Comparison of ENCODE assay signal across 9 mouse cellular contexts in genomic region chr11:59732407-59733066, GRCm38 (mm10). TPM values are rescaled to one million over a fixed set of nuclear protein-coding genes. Genes with fewer than 3 reads are reported as not detected.
DNase-seq lines count a peak whose midpoint lies in the region; ATAC-seq and TF ChIP-seq lines count a peak whose summit lies in the region.
"Had no signal": no experiment of that assay in that cellular context is flagged by ENCODE, and none has a peak within 500 bp of the region (broad histone marks: within the 10 kb centered on the region; RNA-seq: fewer than 3 reads in every experiment).

No protein-coding gene starts in this region.

- peaks cover 0 to 6% of the 10 kb centered on the region in 2 experiments; a peak in 1 of 4 replicates for H3K4me1 ChIP-seq in CH12.LX (ENCODE audit: control insufficient read depth in 1 of 2, insufficient read depth in 2 of 2)

- H3K9me3 ChIP-seq in CH12.LX (replicated peaks; ENCODE audit: low read length): no peaks in the 10 kb centered on the region
- H3K9me3 ChIP-seq: megakaryocyte, embryonic 14.5 days had no signal

- no peak for TF ChIP-seq POLR2A in CH12.LX (IDR thresholded peaks at IDR 0.05; ENCODE audit: low read depth, low read length)

- intact Hi-C loops in heart, postnatal 25 days (cut with DNase I): loop anchor here (2.0 kb wide), 1 partner anchor 72 kb away; the partner anchor contains the start of gene Mprip

- DNase-seq in frontal cortex, postnatal 25 days (ENCODE audit: low spot score in 2 of 2): no peak
- DNase-seq in CH12.LX (ENCODE audit: extremely low read depth): peak; percentile 27
- DNase-seq in embryo, embryonic 10.5 days (ENCODE audit: low spot score): peak; percentile 23
- DNase-seq in heart, postnatal 25 days (ENCODE audit: low spot score): peak; percentile 74
- DNase-seq in layer of hippocampus, adult 9-10 months (ENCODE audit: low spot score): peak; percentile 51
- DNase-seq in naive thymus-derived CD4-positive, alpha-beta T cell, adult 2 months (ENCODE audit: low read depth): peak; percentile 26

- H3K4me3 ChIP-seq in CH12.LX (replicated peaks in 1 of 3; ENCODE audit: low read depth in 2 of 3, low read length in 2 of 3, poor library complexity in 1 of 3): no peak overlapping the region

- no peak overlapping the region for H3K4me2 ChIP-seq in CH12.LX (ENCODE audit: insufficient read depth, low read depth, poor library complexity, severe bottlenecking)

- TF ChIP-seq EP300 in CH12.LX (IDR thresholded peaks at IDR 0.05; ENCODE audit: low read length): no peak

- TF ChIP-seq RAD21 in CH12.LX (IDR thresholded peaks at IDR 0.05; ENCODE audit: low read depth, low read length): peak; percentile 27

- H3K36me3 ChIP-seq in CH12.LX (replicated peaks in 1 of 2; ENCODE audit: control insufficient read depth in 1 of 2, insufficient read depth in 1 of 2, low read length in 1 of 2): peaks cover 11 to 79% of the 10 kb centered on the region in 2 experiments

- TF ChIP-seq CTCF in CH12.LX (conservative IDR thresholded peaks at IDR 0.05 in 1 of 2, IDR thresholded peaks at IDR 0.05 in 1 of 2; ENCODE audit: low read depth in 2 of 2, low read length in 2 of 2): peak in 1 of 2 experiments; percentile 39; a peak in 2 of 4 replicates

- H3K27ac ChIP-seq in CH12.LX (ENCODE audit: insufficient read depth, low read depth): no peak overlapping the region

- no peaks in the 10 kb centered on the region for H3K27me3 ChIP-seq in CH12.LX (replicated peaks)
- H3K27me3 ChIP-seq: megakaryocyte, embryonic 14.5 days had no signal

- peak; percentile 78 for ATAC-seq in frontal cortex, adult (ENCODE audit: low TSS enrichment)
- no peak for ATAC-seq in megakaryocyte-erythroid progenitor cell, adult 5-6 weeks (replicated peaks; ENCODE audit: low FRiP score, low TSS enrichment, poor library complexity, severe bottlenecking)

- H3K9ac ChIP-seq in CH12.LX (ENCODE audit: insufficient read depth, low read depth): no peak overlapping the region

- in situ Hi-C loops in CH12.LX (cut with MboI; ENCODE audit: low pct_ligation_motif_present, low pct_unique_long_range_greater_than_20kb, low sequenced_read_pairs): loop anchor here (5.0 kb wide), 1 partner anchor 100 kb away; no protein-coding TSS in a partner anchor

- H3K79me2 ChIP-seq in CH12.LX (replicated peaks; ENCODE audit: control insufficient read depth, extremely low read depth, insufficient read depth, poor library complexity, severe bottlenecking): no peaks in the 10 kb centered on the region

- dilution Hi-C loops in CH12.LX (cut with MboI; ENCODE audit: extremely low pct_ligation_motif_present, extremely low pct_unique_long_range_greater_than_20kb, low sequenced_read_pairs): no loop called here

TF ChIP-seq in CH12.LX, 34 proteins besides CTCF, POLR2A, EP300 and RAD21:
- TF ChIP-seq CHD2 (IDR thresholded peaks at IDR 0.05; ENCODE audit: low read length) (no peak), RCOR1 (conservative IDR thresholded peaks at IDR 0.05; ENCODE audit: low read depth, low read length) (no peak), SMC3 (IDR thresholded peaks at IDR 0.05; ENCODE audit: low read depth, low read length) (no peak), UBTF (IDR thresholded peaks at IDR 0.05; ENCODE audit: low read depth, low read length) (no peak), HCFC1 (IDR thresholded peaks at IDR 0.05; ENCODE audit: low read depth, low read length) (no peak), POLR2AphosphoS2 (IDR thresholded peaks at IDR 0.05; ENCODE audit: low read depth, low read length) (no peak), ELF1 (IDR thresholded peaks at IDR 0.05; ENCODE audit: low read depth, low read length) (no peak), GABPA (IDR thresholded peaks at IDR 0.05; ENCODE audit: insufficient replicate concordance, low read depth, low read length) (no peak), KAT2A (IDR thresholded peaks at IDR 0.05; ENCODE audit: insufficient replicate concordance, low read length) (no peak), CHD1 (IDR thresholded peaks at IDR 0.05; ENCODE audit: low read depth, low read length) (no peak), BHLHE40 (IDR thresholded peaks at IDR 0.05; ENCODE audit: low read depth, low read length) (no peak), MAZ (IDR thresholded peaks at IDR 0.05; ENCODE audit: low read depth, low read length) (no peak), IRF4 (IDR thresholded peaks at IDR 0.05; ENCODE audit: low read depth, low read length) (no peak), ZKSCAN1 (IDR thresholded peaks at IDR 0.05; ENCODE audit: borderline replicate concordance, low read depth, low read length) (no peak), USF2 (conservative IDR thresholded peaks at IDR 0.05; ENCODE audit: low read depth, low read length) (no peak), NELFE (IDR thresholded peaks at IDR 0.05; ENCODE audit: low read depth, low read length) (no peak)

RNA-seq across cellular contexts. Expression of gene Pld6, which starts 54.9 kb away (rescaled TPM):
- total RNA-seq in CH12.LX (2012; rRNA removed) (not detected in 2 replicates), CH12.LX (2014; rRNA removed) (not detected in 2 replicates)
- polyA plus RNA-seq in CH12.LX (2012; ENCODE audit: insufficient read length, low read depth): not detected in 2 replicates
- total RNA-seq in heart, postnatal 25 days (2021): under 1 TPM; 0.18 to 0.42 TPM
- 2.6 and 2.8 TPM in 2 replicates for total RNA-seq in megakaryocyte-erythroid progenitor cell, adult 5-6 weeks (2014; fragmentation: Nextera tagmentation)
- 1.4 and 2.1 TPM in 2 replicates for total RNA-seq in megakaryocyte-erythroid progenitor cell, adult 5-6 weeks (2017)

Comparison
In these comparisons a context has a peak if more than half of its experiments do, and no peak if none do; other contexts are left out.
1. DNase-seq: peak in CH12.LX (single experiment), embryo, embryonic 10.5 days (single experiment), heart, postnatal 25 days (single experiment), layer of hippocampus, adult 9-10 months (single experiment) and naive thymus-derived CD4-positive, alpha-beta T cell, adult 2 months (single experiment); none in frontal cortex, postnatal 25 days (0 of 2).